Mouse (Mus musculus) E14TG2a.4 (cell line): ENCODE measurements around the gene Ddx41.

Experiments used
- H3K27me3 ChIP-seq: 2 replicates; pipeline ENCODE4 v1.6.1; 2014; ENCODE audit warnings: low read length, control low read depth; ENCODE audit not compliant: insufficient read depth
- H3K36me3 ChIP-seq: 2 replicates; pipeline ENCODE4 v1.6.1; 2014; ENCODE audit warnings: low read length, control low read depth; ENCODE audit not compliant: insufficient read depth
- H3K4me1 ChIP-seq: replicated peaks from 2 replicates; pipeline ENCODE4 v1.6.1; 2014; ENCODE audit warnings: low read depth, low read length, control low read depth
- H3K4me3 ChIP-seq: replicated peaks from 2 replicates; pipeline ENCODE4 v1.5.1; 2014; ENCODE audit warnings: mild to moderate bottlenecking, low read length
- H3K9me3 ChIP-seq: 2 replicates; pipeline ENCODE4 v1.6.1; 2014; ENCODE audit warnings: low read length, control low read depth
- CTCF ChIP-seq: conservative IDR thresholded peaks from 2 replicates; pipeline ENCODE4 v1.5.1; 2014; ENCODE audit warnings: low read length
- NANOG ChIP-seq: IDR thresholded peaks from 2 replicates; pipeline ENCODE4 v1.6.1; 2014; ENCODE audit warnings: borderline replicate concordance, low read length, mixed read lengths
- POU5F1 ChIP-seq: IDR thresholded peaks from 2 replicates; pipeline ENCODE4 v1.6.1; 2014; ENCODE audit warnings: low read length, borderline replicate concordance

Ddx41 gene

GRCm38 (mm10) chr13:55527834-55528772 lies 8.4 kb downstream of the Ddx41 start:
- Histone ChIP-seq H3K9me3 (no peaks in the 10 kb centered on the region), H3K4me3 (no peak overlapping the region), H3K36me3 (peaks cover 43% of the 10 kb centered on the region), H3K4me1 (peaks cover 46% of the 10 kb centered on the region), H3K27me3 (peaks cover 8% of the 10 kb centered on the region)
- TF ChIP-seq POU5F1 (no peak), NANOG (no peak), CTCF (no peak)

- H3K9me3 ChIP-seq = no peaks in the 10 kb centered on the region
- TF ChIP-seq POU5F1 = no peak
- no peak for TF ChIP-seq NANOG
- no peak for TF ChIP-seq CTCF
- H3K27me3 ChIP-seq = peaks cover 8% of the 10 kb centered on the region
- H3K36me3 ChIP-seq = peaks cover 34% of the 10 kb centered on the region
- peaks cover 54% of the 10 kb centered on the region for H3K4me1 ChIP-seq
- no peak overlapping the region; the same call in 1 of the 2 replicates for H3K4me3 ChIP-seq
These were observed 9.2 kb downstream of the Ddx41 start for GRCm38 (mm10) chr13:55527212-55527611.

GRCm38 (mm10) chr13:55525733-55526553 lies 10.5 kb downstream of the Ddx41 start:
- H3K27me3 ChIP-seq = peaks cover 14% of the 10 kb centered on the region
- TF ChIP-seq POU5F1 = no peak
- no peaks in the 10 kb centered on the region for H3K9me3 ChIP-seq
- peaks cover 22% of the 10 kb centered on the region for H3K36me3 ChIP-seq
- H3K4me1 ChIP-seq = peaks cover 54% of the 10 kb centered on the region
- H3K4me3 ChIP-seq = no peak overlapping the region

DNA sequence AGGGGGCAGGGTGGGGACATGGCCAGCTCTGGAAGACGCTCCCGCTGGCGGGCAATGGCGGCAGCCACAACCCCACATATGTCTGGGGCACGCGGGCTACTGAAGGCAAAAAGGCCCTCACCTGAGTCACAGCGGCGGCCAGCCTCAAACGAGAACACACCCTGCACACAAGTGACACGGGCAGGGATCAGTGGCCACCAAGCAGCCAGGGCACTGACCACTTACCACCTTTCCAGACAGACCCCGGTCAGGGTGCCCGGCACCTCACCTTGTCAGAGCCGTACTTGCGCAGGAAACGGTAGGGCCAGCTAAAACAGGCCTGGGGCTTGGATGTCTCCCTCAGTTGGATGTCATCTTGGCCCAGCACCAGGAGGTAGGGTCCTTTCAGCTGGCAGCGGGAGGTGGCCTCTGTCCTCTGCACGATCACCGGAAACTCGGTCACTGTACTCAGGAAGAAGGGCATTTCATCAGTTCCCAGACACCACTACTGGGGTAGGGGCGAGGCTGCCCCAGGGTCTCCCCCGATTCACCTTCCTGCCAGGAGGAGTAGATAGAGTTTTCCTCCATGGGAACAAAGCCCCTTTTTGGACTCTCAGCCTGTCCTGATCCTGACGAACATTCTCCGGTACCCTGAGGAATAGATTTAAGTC lies 12.4 kb downstream of the Ddx41 start:
- peaks cover 7% of the 10 kb centered on the region; the same call in 1 of the 2 replicates for H3K9me3 ChIP-seq
- peaks cover 44% of the 10 kb centered on the region for H3K4me1 ChIP-seq
- peaks cover 3% of the 10 kb centered on the region for H3K36me3 ChIP-seq
- H3K4me3 ChIP-seq = peak overlapping the region; percentile 74
- TF ChIP-seq NANOG (no peak), POU5F1 (no peak), CTCF (no peak)
- peaks cover 29% of the 10 kb centered on the region for H3K27me3 ChIP-seq

DNA sequence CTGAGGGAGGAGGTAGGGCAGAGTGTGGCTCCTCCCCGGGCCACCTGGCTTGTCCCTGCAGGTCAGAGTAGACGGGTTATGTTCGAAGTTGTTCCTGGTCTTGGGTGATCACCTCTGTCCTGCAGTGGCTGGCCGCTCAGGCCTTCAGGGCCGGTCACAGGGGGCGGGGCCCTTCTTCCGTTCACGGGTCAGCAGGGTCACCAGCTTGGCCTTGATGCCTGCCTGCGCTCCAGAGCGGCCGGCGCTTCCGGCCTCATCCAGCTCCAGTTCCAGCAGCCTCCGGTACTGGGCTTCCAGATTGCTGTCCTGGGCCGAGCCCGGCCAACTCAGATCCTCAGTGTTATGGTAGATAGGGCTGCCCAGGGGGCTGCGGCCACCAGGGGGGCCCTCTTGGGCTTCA lies 13.2 kb downstream of the Ddx41 start:
- TF ChIP-seq CTCF = no peak
- Histone ChIP-seq H3K4me1 (peaks cover 42% of the 10 kb centered on the region), H3K36me3 (no peaks in the 10 kb centered on the region), H3K9me3 (peaks cover 7% of the 10 kb centered on the region; the same call in 1 of the 2 replicates), H3K4me3 (peak overlapping the region; percentile 74), H3K27me3 (peaks cover 29% of the 10 kb centered on the region)

DNA sequence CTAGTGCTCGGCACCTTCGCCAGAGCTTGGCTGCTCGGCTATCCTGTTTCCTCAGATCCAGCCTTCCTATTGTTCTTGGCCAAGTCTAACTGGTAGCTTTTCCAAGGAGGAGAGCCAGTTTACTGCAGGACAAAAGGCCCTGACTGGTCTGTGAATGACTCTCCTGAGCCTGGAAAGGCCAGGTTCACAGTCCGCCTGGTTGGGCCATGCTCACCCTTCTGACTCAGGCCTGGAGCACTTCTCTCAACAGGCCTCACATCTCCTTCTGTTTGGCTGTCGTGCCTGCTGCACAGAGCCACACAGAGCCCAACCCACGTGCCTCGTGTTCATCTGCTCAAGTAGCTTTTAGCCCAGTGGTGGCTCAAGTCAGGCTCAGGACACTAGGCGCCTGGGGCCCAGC lies 13.7 kb downstream of the Ddx41 start:
- no peak for TF ChIP-seq NANOG
- no peak for TF ChIP-seq CTCF
- TF ChIP-seq POU5F1 = no peak
- H3K4me1 ChIP-seq = peaks cover 39% of the 10 kb centered on the region
- peaks cover 7% of the 10 kb centered on the region; the same call in 1 of the 2 replicates for H3K9me3 ChIP-seq
- H3K27me3 ChIP-seq = peaks cover 29% of the 10 kb centered on the region
- no peaks in the 10 kb centered on the region for H3K36me3 ChIP-seq
- H3K4me3 ChIP-seq = peak overlapping the region; percentile 74

DNA sequence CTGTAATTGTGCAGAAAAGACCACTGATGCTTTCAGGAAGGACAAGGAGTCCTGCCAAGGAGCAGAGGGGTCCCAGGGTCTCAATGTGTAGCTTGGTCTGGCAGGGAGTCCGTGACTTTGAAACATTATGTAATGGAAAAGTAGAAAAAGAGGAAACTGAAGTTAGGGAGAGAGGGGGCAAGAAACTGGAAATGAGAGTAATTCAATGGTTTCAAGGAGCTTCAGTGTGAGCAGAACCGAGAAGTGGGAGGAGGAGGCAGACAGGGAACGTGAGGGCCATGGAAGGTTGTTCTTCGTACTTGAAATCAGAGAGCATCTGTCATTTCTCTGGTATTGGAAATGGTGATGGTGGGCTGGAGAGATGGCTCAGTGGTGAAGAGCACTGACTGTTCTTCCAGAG lies 16.9 kb downstream of the Ddx41 start:
- H3K36me3 ChIP-seq = no peaks in the 10 kb centered on the region
- H3K4me3 ChIP-seq = no peak overlapping the region
- H3K9me3 ChIP-seq = peaks cover 7% of the 10 kb centered on the region; the same call in 1 of the 2 replicates
- TF ChIP-seq CTCF = no peak
- no peak for TF ChIP-seq NANOG
- TF ChIP-seq POU5F1 = no peak
- H3K27me3 ChIP-seq = peaks cover 36% of the 10 kb centered on the region
- H3K4me1 ChIP-seq = peaks cover 26% of the 10 kb centered on the region

- H3K9me3 ChIP-seq = peaks cover 7% of the 10 kb centered on the region; the same call in 1 of the 2 replicates
- H3K27me3 ChIP-seq = peaks cover 44% of the 10 kb centered on the region
- TF ChIP-seq POU5F1 (no peak), CTCF (peak; percentile 93)
- no peaks in the 10 kb centered on the region for H3K36me3 ChIP-seq
- H3K4me3 ChIP-seq = no peak overlapping the region
- peaks cover 18% of the 10 kb centered on the region for H3K4me1 ChIP-seq
These were observed 19.5 kb downstream of the Ddx41 start for GRCm38 (mm10) chr13:55516955-55517354.
